Mouse (Mus musculus): ENCODE results near the gene Tex14.
A peak's percentile ranks its signal among the peaks of the same experiment; 100 is the strongest.

- TF ChIP-seq CTCF (conservative IDR thresholded peaks at IDR 0.05; ENCODE audit: low read length) (peak; percentile 43), POU5F1 (IDR thresholded peaks at IDR 0.05; ENCODE audit: borderline replicate concordance, low read length) (no peak), NANOG (IDR thresholded peaks at IDR 0.05; ENCODE audit: borderline replicate concordance, low read length) (no peak)
Observed at GRCm38 (mm10) chr11:87519260-87519659, 114.4 kb downstream of the Tex14 start.

All from E14TG2a.4 (cell line).